Mouse (Mus musculus) inflammation-experienced regulatory T-cells, adult 6 months (primary cell): ENCODE results near the gene Rdx. TPM values are rescaled to one million over a fixed set of nuclear protein-coding genes. Genes with fewer than 3 reads are reported as not detected.

ENCODE experiments used
- ATAC-seq: one replicate; pipeline ENCODE4 v1.8.0; 2017
- polyA plus RNA-seq, 3 experiments: library from polyadenylated mRNA; unstranded; fragments of 100-300 nt; shearing (Covaris generic); gene quantifications; one replicate each; pipeline ENCODE4 v1.2.1; 2017

The Rdx gene
- polyA plus RNA-seq, 3 experiments from 2014 or later, result 45.1 to 71.9 (median 50.0) TPM

- ATAC-seq, result no peak
Measured at GRCm38 (mm10) chr9:52055313-52055712, 8.3 kb downstream of the Rdx start.

DNA sequence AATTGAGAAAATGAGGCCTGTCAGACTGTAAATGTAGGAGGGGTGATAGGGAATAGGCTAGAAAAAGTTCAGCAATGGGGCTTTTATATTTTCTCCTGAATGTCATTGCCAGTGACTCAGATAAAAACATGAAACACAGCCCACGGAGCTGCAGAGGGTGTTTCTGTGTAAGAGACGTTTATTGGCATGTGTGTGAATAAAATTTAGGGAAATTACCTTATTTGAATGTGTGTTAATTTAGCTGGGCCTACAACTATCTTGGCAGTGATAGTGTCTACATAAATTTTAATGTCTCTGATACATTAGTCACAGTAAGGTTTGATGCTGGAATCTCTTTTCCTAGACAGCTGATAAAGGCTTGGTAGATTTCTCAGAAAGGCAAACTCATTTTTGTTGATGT is 12.8 kb downstream of the Rdx start:
- ATAC-seq, result peak; percentile 58

GRCm38 (mm10) chr9:52070052-52070451 is 23.1 kb downstream of the Rdx start:
- ATAC-seq, result no peak

DNA sequence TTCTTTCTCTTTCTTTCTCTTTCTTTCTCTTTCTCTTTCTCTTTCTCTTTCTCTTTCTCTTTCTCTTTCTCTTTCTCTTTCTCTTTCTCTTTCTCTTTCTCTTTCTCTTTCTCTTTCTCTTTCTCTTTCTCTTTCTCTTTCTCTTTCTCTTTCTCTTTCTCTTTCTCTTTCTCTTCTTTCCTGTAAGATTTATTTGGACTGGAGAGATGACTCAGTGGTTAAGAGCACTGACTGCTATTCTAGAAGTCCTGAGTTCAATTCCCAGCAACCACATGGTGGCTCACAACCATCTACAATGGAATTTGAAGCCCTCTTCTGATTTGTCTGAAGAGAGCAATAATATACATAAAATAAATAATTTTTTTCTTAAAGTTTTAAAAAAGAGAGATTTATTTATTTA is 24.4 kb downstream of the Rdx start:
- peak; percentile 54 for ATAC-seq

DNA sequence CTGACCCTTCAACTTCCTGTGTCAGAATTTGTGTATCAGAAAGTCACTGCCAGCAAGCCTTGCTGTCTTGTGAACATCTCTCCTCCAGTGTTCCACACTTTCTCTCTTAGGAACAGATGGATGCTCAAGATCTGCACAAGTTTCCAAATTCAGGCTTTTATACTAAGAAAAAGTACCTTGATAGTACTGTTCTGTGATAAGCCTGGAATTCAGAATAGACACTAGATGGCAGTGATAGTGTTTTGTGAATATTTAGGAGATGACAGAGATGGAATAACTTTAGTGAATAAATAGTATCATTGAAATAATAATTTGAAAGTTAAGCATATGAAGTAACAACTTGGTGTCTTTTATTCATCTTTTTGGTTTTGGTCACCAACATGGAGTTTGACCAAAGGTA is 25.2 kb downstream of the Rdx start:
- no peak for ATAC-seq

DNA sequence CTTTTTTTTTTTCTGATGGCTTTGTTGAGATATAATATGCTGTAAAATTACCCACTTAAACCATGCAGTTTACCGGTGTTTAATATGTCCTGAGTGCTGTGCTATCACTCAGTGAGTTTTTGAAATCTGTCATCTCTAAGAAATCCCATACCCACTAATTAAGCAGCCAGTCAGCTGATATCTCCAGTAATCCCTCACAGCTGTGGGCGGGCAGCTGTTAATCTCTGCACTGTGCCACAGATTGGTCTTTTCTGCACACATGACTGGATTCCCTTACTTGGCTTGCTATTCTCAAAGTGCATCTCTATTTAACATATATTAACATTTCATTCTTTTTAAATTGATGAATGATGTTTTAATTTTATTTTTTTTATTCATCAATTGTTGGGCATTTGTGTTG is 29.1 kb downstream of the Rdx start:
- ATAC-seq, result no peak

- no peak for ATAC-seq
Measured at GRCm38 (mm10) chr9:52077692-52078091, 30.7 kb downstream of the Rdx start.

- ATAC-seq, result no peak
Measured at GRCm38 (mm10) chr9:52081979-52082378, 35.0 kb downstream of the Rdx start.

- no peak for ATAC-seq
Measured at GRCm38 (mm10) chr9:52082414-52082813, 35.4 kb downstream of the Rdx start.

DNA sequence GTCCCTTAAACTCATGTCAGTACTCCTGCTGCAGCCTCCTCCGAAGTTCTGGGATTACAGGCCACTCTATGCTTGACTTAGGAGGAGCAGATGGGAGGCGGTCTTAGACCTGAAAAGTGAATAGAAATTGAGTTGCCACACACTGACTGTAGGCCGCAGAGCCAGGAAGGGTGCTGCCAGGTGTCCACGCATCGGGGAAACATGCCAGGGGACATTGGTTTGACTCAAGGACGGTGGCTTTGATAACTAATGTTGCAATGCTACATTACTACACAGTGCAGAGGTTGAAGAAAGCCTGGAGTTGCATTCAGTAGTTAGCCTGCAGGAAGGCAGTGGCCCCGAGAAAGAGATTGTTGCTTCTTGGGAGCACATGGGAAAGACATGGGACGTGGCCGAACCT is 44.8 kb downstream of the Rdx start:
- no peak for ATAC-seq

DNA sequence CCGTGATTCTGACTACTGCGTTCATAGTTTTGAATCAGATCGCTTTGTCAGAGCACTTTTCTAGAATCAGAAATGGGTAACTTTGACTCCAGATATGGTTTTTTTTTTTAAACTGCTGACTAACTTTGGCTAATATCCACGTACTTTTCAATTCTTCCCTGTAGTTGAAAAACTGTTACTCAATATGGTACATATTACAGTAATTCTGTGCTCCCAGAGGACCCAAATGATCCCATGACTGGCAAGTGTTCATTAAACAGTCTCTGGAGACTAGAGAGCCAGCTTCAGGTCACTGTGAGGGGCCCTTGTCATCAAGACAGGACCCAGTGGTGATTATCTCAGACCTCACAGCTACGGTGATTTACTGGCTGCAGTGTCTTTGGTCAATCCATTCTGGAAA is 45.3 kb downstream of the Rdx start:
- no peak for ATAC-seq

DNA sequence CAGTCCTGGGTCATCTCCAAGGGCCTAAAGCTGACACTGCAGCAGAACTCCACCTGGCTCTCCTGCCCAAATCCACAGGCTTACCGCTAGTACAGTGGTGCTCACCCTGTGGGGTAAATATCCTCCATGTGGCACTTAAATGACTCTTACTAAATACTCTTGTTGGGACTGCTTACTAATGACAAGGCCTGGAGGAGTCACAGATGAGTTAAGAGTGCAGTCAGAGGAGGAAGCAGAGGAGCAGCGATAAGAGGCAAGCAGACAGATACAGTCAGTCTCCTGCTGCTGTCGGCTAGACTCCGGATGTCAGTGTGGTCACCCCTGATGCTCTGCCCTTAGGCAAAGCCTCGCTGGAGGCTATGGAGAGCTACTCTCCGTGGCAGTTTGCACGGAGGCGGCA is 46.1 kb downstream of the Rdx start:
- ATAC-seq, result no peak

DNA sequence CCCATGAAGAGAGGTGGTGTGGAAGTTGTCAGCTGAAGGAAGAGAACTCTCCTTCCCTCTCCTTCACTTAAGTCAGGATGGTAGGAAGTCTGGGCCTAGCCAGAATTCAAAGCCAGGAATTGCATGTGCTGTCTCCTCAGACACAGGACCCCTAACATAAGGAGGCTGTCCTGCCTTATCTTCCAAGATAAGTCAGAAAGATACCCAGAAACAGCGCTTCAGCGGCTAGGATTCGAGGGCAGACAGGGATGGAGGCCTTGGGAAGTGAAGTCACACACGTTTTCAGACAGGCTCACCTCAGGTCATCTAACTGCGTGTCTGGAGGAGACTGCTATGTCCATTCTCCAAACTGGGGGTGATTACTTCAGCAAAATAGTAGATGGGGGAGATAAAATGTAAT is 47.0 kb downstream of the Rdx start:
- no peak for ATAC-seq

GRCm38 (mm10) chr9:52094471-52094980 is 47.6 kb downstream of the Rdx start:
- no peak for ATAC-seq

- ATAC-seq, result no peak
Measured at GRCm38 (mm10) chr9:52095666-52096065, 48.7 kb downstream of the Rdx start.

- ATAC-seq, result no peak
Measured at GRCm38 (mm10) chr9:52097386-52097785, 50.4 kb downstream of the Rdx start.

DNA sequence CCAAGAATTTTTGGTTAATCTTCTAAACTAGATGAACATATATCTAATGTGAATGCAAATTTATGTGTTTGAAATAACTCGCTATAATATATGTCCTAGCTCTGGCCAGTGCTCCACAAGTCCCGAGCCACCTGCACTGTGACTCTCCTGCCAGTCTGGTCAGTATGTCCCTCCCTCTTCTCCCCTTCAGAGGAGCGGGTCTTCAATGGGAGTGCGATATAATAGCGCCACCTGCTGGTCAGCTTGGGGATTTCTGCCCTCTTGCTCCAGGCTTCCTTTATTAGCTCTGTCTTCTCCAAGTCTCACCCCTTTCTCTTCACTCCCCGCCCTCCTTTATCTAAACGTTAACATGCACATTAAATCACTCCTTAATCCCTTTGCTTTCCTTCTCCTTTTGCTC is 51.6 kb downstream of the Rdx start:
- peak; percentile 43 for ATAC-seq

DNA sequence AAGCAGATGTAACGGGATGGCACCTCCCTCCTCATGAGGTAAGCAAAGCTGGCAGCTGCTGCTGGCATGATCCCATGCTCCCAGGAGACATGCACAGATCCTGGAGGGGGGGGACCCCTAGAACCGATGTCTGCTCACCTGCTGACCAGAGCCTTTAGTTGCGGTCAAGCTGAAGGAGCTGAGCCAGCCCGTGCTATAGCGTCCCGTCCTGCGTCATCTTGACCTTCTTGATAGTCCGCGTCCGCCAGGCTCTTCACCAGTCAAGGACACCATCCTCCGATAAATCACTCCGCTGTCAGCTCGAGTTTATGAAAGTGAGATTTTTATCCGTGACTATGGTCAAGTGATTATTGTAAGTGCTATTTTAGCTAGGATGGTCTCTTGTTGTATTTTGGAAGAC is 53.5 kb downstream of the Rdx start:
- ATAC-seq, result no peak

- no peak for ATAC-seq
Measured at GRCm38 (mm10) chr9:52102060-52102844, 55.3 kb downstream of the Rdx start.

DNA sequence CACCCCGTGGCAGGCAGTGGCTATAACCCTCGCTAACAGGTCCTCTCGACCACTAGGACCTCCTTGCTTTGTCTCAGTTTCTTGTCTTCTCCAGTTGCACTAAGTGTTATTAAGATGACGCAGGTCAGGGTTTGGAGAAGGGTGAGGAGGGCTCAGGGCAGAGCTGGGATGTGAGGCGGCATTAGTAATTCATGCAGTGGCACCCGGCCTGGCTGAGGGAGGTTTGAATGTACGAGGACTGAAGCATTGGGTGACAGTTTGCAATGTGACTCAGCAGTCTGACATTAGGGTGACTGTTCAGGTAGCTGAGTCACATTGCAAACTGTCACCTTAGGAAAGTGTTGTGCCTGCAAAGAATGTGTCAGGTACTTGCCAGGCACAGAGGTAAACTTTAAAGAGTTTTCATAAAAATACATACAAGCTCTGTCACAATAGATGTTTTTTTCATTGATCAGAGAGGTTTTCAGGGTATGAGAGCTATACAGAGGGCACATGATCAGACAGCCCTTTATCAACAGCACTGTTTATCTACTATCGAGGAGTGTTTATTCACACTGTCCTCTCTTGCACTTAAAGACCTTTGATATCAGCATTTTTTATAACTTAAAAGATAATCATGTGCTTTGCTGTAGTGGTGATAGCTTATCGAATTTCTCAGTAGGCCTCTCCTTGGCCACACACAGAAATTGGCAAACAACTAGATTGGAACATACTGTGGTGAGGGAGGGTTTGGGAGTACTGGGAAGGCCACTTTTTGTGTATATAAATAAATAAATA is 56.7 kb downstream of the Rdx start:
- no peak for ATAC-seq

DNA sequence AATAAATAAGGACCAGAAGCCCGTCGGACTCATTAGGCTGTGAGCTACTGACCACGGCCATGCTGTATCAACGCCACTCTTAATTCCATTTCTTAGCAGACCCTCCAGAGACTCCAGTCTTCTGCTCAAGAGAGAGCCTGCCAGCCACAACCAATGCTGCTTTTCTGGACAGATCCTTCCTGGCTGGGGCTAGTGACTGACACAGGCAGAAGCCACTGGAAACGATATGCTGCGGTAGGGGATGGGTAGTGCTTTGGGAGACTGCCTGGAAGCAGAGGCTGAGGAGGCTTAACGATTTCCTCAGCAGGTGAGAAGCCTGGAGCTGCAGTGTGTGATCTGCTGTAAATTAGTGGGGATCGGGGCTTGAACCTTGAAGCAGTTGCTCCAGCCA is 57.2 kb downstream of the Rdx start:
- ATAC-seq, result no peak

DNA sequence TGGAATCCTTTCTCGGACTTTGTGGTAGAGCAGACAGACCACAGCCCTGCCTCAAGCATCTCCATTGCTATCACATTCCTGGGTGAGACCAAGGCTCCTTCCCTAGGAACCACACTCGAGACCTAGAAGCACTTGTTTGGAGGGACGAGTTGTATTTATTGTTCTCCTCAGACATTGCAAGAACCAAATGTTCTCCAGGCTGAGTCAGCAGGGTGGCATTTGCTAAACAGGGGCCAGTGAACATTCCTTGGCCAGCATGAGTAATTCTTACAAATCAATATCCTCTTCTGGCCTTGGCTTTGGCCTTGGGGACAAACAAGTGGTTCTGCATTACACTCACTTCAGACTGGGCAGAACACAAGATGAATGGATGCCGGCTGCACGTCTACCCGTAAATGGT is 58.5 kb downstream of the Rdx start:
- no peak for ATAC-seq

- no peak for ATAC-seq
Measured at GRCm38 (mm10) chr9:52107161-52107560, 60.2 kb downstream of the Rdx start.

DNA sequence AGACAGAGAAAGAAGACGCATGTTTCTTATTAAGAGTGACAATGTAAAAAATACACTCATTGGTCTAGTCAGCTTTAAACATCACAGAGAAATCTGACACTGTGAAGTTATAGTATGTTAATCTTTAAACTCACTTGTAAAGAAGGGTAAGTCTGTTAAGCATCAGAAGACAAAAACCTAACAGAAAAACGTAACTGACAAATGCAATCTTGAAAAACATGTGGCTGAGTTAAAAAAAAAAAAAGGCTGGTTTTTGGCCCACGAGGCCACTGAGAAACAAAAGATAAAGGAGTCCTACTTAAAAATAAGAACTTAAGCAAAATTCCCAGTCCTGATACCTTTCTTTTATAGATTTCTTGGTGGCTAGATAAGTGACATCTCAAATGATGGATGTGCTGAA is 63.8 kb downstream of the Rdx start:
- ATAC-seq, result no peak
